ENCODE assay signal across 22 mouse cellular contexts in the genomic region with DNA sequence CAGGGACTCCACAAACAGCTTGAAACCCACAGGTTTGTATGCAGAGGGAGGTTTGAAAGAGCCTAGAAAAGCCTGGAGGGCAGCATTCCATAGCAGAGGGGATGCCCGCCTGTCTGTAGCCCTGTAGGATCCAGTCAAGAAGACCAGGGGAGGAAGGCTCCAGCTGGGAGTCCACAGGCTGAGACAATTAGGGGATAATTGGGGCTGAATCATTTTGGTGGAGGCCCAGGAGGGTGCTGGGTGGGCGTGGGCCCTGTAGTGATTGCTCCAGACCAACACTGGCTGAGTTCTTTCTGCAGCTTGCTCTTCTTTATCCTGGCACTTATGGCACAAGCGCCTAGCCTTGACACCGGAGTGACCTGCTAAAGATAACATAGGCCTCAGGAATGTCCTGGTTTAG. TPM values are rescaled to one million over a fixed set of nuclear protein-coding genes. Genes with fewer than 3 reads are reported as not detected.
DNase-seq lines count a peak whose midpoint lies in the region; ATAC-seq and TF ChIP-seq lines count a peak whose summit lies in the region.
"Had no signal": no experiment of that assay in that cellular context is flagged by ENCODE, and none has a peak within 500 bp of the region (broad histone marks: within the 10 kb centered on the region; RNA-seq: fewer than 3 reads in every experiment).

No protein-coding gene starts in this region.

- no peak for ATAC-seq in forebrain, postnatal 0 days
- ATAC-seq in hindbrain, embryonic 11.5 days (ENCODE audit: low FRiP score), result no peak
- ATAC-seq in hindbrain, embryonic 13.5 days (ENCODE audit: low FRiP score), result no peak
- no peak for ATAC-seq in embryonic facial prominence, embryonic 13.5 days (ENCODE audit: insufficient number of reproducible peaks, insufficient read depth, low FRiP score, low TSS enrichment, low read depth)
- ATAC-seq in kidney, embryonic 14.5 days (ENCODE audit: low FRiP score, low TSS enrichment), result no peak

- no peaks in the 10 kb centered on the region for H3K36me3 ChIP-seq in forebrain, embryonic 10.5 days (replicated peaks)
- no peaks in the 10 kb centered on the region for H3K36me3 ChIP-seq in forebrain, postnatal 0 days (ENCODE audit: insufficient read depth)
- H3K36me3 ChIP-seq in hindbrain, embryonic 11.5 days (ENCODE audit: control insufficient read depth, insufficient read depth, low read length), result no peaks in the 10 kb centered on the region
- H3K36me3 ChIP-seq in hindbrain, embryonic 13.5 days, result no peaks in the 10 kb centered on the region
- no peaks in the 10 kb centered on the region for H3K36me3 ChIP-seq in embryonic facial prominence, embryonic 13.5 days
- H3K36me3 ChIP-seq in kidney, embryonic 14.5 days (ENCODE audit: control insufficient read depth, insufficient read depth, low read length), result no peaks in the 10 kb centered on the region
- H3K36me3 ChIP-seq: heart, embryonic 13.5 days; hindbrain, embryonic 15.5 days; neural tube, embryonic 15.5 days had no signal

- no peak overlapping the region for H3K4me2 ChIP-seq in forebrain, postnatal 0 days (ENCODE audit: low read depth)
- no peak overlapping the region for H3K4me2 ChIP-seq in hindbrain, embryonic 11.5 days (replicated peaks; ENCODE audit: low read depth, low read length)
- H3K4me2 ChIP-seq in hindbrain, embryonic 13.5 days, result no peak overlapping the region
- no peak overlapping the region for H3K4me2 ChIP-seq in embryonic facial prominence, embryonic 13.5 days
- H3K4me2 ChIP-seq in kidney, embryonic 14.5 days (replicated peaks; ENCODE audit: low read depth, low read length), result no peak overlapping the region
- H3K4me2 ChIP-seq: heart, embryonic 13.5 days; hindbrain, embryonic 15.5 days; neural tube, embryonic 15.5 days had no signal

- H3K27me3 ChIP-seq in forebrain, embryonic 10.5 days (ENCODE audit: poor library complexity, severe bottlenecking), result peaks cover 43% of the 10 kb centered on the region
- H3K27me3 ChIP-seq in forebrain, postnatal 0 days (ENCODE audit: insufficient read depth, low read length), result no peaks in the 10 kb centered on the region
- H3K27me3 ChIP-seq in hindbrain, embryonic 11.5 days (ENCODE audit: control insufficient read depth, insufficient read depth, low read length), result no peaks in the 10 kb centered on the region
- H3K27me3 ChIP-seq in hindbrain, embryonic 13.5 days, result peaks cover 10% of the 10 kb centered on the region; the same call in 1 of the 2 replicates
- H3K27me3 ChIP-seq in embryonic facial prominence, embryonic 13.5 days, result no peaks in the 10 kb centered on the region
- H3K27me3 ChIP-seq in kidney, embryonic 14.5 days (ENCODE audit: control insufficient read depth, insufficient read depth, low read length), result peaks cover 7% of the 10 kb centered on the region; the same call in 1 of the 2 replicates
- H3K27me3 ChIP-seq: hindbrain, embryonic 15.5 days had no signal

- intact Hi-C loops in left cerebral cortex, adult 2 months (cut with DNase I), result no loop called here

- TF ChIP-seq CTCF in forebrain, postnatal 0 days (IDR thresholded peaks at IDR 0.05; ENCODE audit: low read depth), result no peak
- no peak for TF ChIP-seq CTCF in left cerebral cortex, adult 2 months (IDR thresholded peaks at IDR 0.05)

- no peak for DNase-seq in forebrain, embryonic 10.5 days (ENCODE audit: extremely low spot score, low spot score)
- DNase-seq in forebrain, postnatal 0 days, result no peak
- no peak for DNase-seq in hindbrain, embryonic 11.5 days (ENCODE audit: low spot score)
- DNase-seq in Muller cell, postnatal 12 days (ENCODE audit: inconsistent ontology term), result peak; percentile 36
- no peak for DNase-seq in left cerebral cortex, adult 2 months (ENCODE audit: extremely low spot score in 1 of 2, low spot score in 2 of 2)
- DNase-seq: adrenal gland, postnatal 36 days; cerebellum, adult 11 months; cerebellum, postnatal 10 days; gastrocnemius, postnatal 10 days; heart, adult 18-20 months; heart, postnatal 14 days; kidney, adult 8-10 months; kidney, postnatal 14 days; liver; lung, postnatal 4 days; thymus, postnatal 25 days had no signal

- peak overlapping the region; percentile 51; the same call in 1 of the 2 replicates for H3K27ac ChIP-seq in forebrain, embryonic 10.5 days
- H3K27ac ChIP-seq in forebrain, postnatal 0 days (ENCODE audit: low read depth, low read length), result no peak overlapping the region
- no peak overlapping the region for H3K27ac ChIP-seq in hindbrain, embryonic 11.5 days (ENCODE audit: low read depth, low read length)
- H3K27ac ChIP-seq in hindbrain, embryonic 13.5 days, result no peak overlapping the region
- peak overlapping the region; percentile 44; the same call in 1 of the 2 replicates for H3K27ac ChIP-seq in embryonic facial prominence, embryonic 13.5 days
- no peak overlapping the region for H3K27ac ChIP-seq in left cerebral cortex, adult 2 months
- no peak overlapping the region for H3K27ac ChIP-seq in kidney, embryonic 14.5 days (ENCODE audit: low read depth, low read length)
- H3K27ac ChIP-seq: heart, embryonic 13.5 days; hindbrain, embryonic 15.5 days; neural tube, embryonic 15.5 days had no signal

- H3K4me1 ChIP-seq in forebrain, embryonic 10.5 days, result peaks cover 65% of the 10 kb centered on the region
- peaks cover 16% of the 10 kb centered on the region for H3K4me1 ChIP-seq in forebrain, postnatal 0 days (ENCODE audit: insufficient read depth)
- H3K4me1 ChIP-seq in hindbrain, embryonic 11.5 days (replicated peaks; ENCODE audit: control insufficient read depth, insufficient read depth, low read length), result peaks cover 10% of the 10 kb centered on the region
- H3K4me1 ChIP-seq in hindbrain, embryonic 13.5 days (replicated peaks), result peaks cover 33% of the 10 kb centered on the region
- peaks cover 87% of the 10 kb centered on the region for H3K4me1 ChIP-seq in embryonic facial prominence, embryonic 13.5 days
- peaks cover 23% of the 10 kb centered on the region for H3K4me1 ChIP-seq in kidney, embryonic 14.5 days (ENCODE audit: control insufficient read depth, insufficient read depth, low read length)

- no peak overlapping the region for H3K9ac ChIP-seq in forebrain, postnatal 0 days
- H3K9ac ChIP-seq in hindbrain, embryonic 11.5 days (ENCODE audit: low read depth, low read length), result 0 out of 2 replicates have a peak overlapping the region, but pooled peaks have one; percentile 31
- no peak overlapping the region for H3K9ac ChIP-seq in hindbrain, embryonic 13.5 days
- no peak overlapping the region for H3K9ac ChIP-seq in embryonic facial prominence, embryonic 13.5 days
- no peak overlapping the region for H3K9ac ChIP-seq in kidney, embryonic 14.5 days (ENCODE audit: low read depth, low read length)
- H3K9ac ChIP-seq: heart, embryonic 13.5 days; hindbrain, embryonic 15.5 days; neural tube, embryonic 15.5 days had no signal

- WGBS in forebrain, embryonic 10.5 days, result 34% methylated on average over 4 of the region's 4 CpGs
- 45% methylated on average over 4 of the region's 4 CpGs for WGBS in forebrain, postnatal 0 days
- 48% methylated on average over 4 of the region's 4 CpGs for WGBS in hindbrain, embryonic 11.5 days
- WGBS in hindbrain, embryonic 13.5 days, result 48% methylated on average over 4 of the region's 4 CpGs
- WGBS in embryonic facial prominence, embryonic 13.5 days, result 30% methylated on average over 4 of the region's 4 CpGs
- WGBS in kidney, embryonic 14.5 days, result 57% methylated on average over 4 of the region's 4 CpGs

- no peaks in the 10 kb centered on the region for H3K9me3 ChIP-seq in forebrain, embryonic 10.5 days
- no peaks in the 10 kb centered on the region for H3K9me3 ChIP-seq in forebrain, postnatal 0 days (ENCODE audit: low read length)
- H3K9me3 ChIP-seq in hindbrain, embryonic 11.5 days (ENCODE audit: control insufficient read depth, low read length), result no peaks in the 10 kb centered on the region
- H3K9me3 ChIP-seq in hindbrain, embryonic 13.5 days, result no peaks in the 10 kb centered on the region
- H3K9me3 ChIP-seq in embryonic facial prominence, embryonic 13.5 days, result no peaks in the 10 kb centered on the region
- no peaks in the 10 kb centered on the region for H3K9me3 ChIP-seq in kidney, embryonic 14.5 days (ENCODE audit: control insufficient read depth, low read length)
- H3K9me3 ChIP-seq: heart, embryonic 13.5 days; hindbrain, embryonic 15.5 days; neural tube, embryonic 15.5 days had no signal

- H3K4me3 ChIP-seq in forebrain, embryonic 10.5 days, result no peak overlapping the region
- H3K4me3 ChIP-seq in forebrain, postnatal 0 days (ENCODE audit: low read depth, low read length), result no peak overlapping the region
- no peak overlapping the region for H3K4me3 ChIP-seq in hindbrain, embryonic 11.5 days (ENCODE audit: low read depth, low read length)
- H3K4me3 ChIP-seq in hindbrain, embryonic 13.5 days, result no peak overlapping the region
- no peak overlapping the region for H3K4me3 ChIP-seq in embryonic facial prominence, embryonic 13.5 days
- no peak overlapping the region for H3K4me3 ChIP-seq in left cerebral cortex, adult 2 months
- H3K4me3 ChIP-seq in kidney, embryonic 14.5 days (ENCODE audit: low read length), result no peak overlapping the region
- H3K4me3 ChIP-seq: heart, embryonic 13.5 days; hindbrain, embryonic 15.5 days; neural tube, embryonic 15.5 days had no signal

RNA-seq across cellular contexts. Expression of a gene that starts 18.7 kb away (rescaled TPM):
- 36.5 and 40.0 TPM in 2 replicates for polyA plus RNA-seq in forebrain, embryonic 10.5 days (2016; fragmentation: Nextera tagmentation; extraction: Ambion mirVana)
- total RNA-seq in forebrain, postnatal 0 days (2014; rRNA removed), result 108 and 123 TPM in 2 replicates
- polyA plus RNA-seq in forebrain, postnatal 0 days (2015; fragmentation: Nextera tagmentation; extraction: Ambion mirVana), result 57.9 and 73.2 TPM in 2 replicates
- 41.9 and 42.5 TPM in 2 replicates for polyA plus RNA-seq in hindbrain, embryonic 11.5 days (2014; fragmentation: Nextera tagmentation; extraction: Ambion mirVana)
- polyA plus RNA-seq in hindbrain, embryonic 13.5 days (2015; fragmentation: Nextera tagmentation; extraction: Ambion mirVana), result 46.7 and 49.2 TPM in 2 replicates
- polyA plus RNA-seq in embryonic facial prominence, embryonic 13.5 days (2015; fragmentation: Nextera tagmentation; extraction: Ambion mirVana), result 46.6 and 51.3 TPM in 2 replicates
- 10 to 100 TPM; 61.9 to 76.6 TPM for total RNA-seq in left cerebral cortex, adult 2 months (2021)
- polyA plus RNA-seq in kidney, embryonic 14.5 days (2014; fragmentation: Nextera tagmentation; extraction: Ambion mirVana), result 5.1 and 6.9 TPM in 2 replicates

Comparison
In these comparisons a context has a peak if more than half of its experiments do, and no peak if none do; other contexts are left out.
1. H3K27ac ChIP-seq: peak in forebrain, embryonic 10.5 days (single experiment) and embryonic facial prominence, embryonic 13.5 days (single experiment); none in forebrain, postnatal 0 days (single experiment), hindbrain, embryonic 11.5 days (single experiment), hindbrain, embryonic 13.5 days (single experiment), left cerebral cortex, adult 2 months (single experiment) and kidney, embryonic 14.5 days (single experiment).